Comparison of ENCODE assay signal across 8 mouse cellular contexts in the genomic region with DNA sequence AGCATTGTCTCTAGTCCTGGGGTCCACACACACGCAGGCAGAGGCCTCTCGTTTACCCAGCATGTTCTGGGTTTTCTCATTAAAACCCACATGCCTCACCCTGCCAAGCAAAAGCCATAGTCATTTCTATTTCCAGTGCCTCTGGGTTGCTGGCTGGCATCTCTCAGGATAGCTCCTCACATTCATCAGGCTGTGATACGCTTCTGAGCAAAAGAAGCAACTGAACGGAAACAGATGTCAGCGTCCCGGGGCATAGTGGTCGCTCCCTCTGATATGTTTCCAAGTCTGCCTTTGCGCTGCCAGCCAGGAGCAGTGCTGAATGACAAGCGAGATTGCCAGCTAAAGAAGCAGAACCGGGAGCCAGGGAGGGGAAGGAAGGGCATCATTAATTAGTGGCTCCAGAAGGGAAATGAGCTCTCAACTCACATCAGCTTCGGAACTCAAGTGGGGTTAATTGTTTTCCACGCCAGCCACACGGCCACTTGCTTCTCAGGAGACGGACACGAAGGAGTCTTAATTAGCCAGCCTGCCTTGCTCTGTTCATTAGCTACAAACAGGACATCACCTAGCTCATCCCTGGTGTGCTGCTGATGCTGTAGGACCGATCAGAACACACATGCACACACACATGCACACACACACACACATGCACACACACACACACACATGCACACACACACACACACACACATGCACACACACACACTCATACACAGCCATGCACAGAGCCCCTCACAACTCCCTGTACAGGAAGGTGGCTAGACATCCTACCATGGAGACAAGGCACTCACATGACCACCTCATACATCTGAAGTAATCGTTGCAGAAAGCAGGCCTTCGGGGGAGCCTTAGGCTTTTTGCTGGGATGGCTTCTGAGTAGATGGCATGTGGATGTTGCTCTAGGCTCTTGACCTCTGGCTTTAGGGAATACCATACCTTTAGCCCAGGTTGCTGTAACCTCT. TPM values are rescaled to one million over a fixed set of nuclear protein-coding genes. Genes with fewer than 3 reads are reported as not detected.
DNase-seq lines count a peak whose midpoint lies in the region; ATAC-seq lines count a peak whose summit lies in the region.

No protein-coding gene starts in this region.

- peak; percentile 9 to 13 for DNase-seq in cerebellum, postnatal 36 days
- no peak for DNase-seq in cerebellum, adult 9-11 months
- DNase-seq in 3T3-L1 (ENCODE audit: low read depth, low spot score) = peak; percentile 35
- no peak for DNase-seq in gastrocnemius, adult 18-20 months (ENCODE audit: low spot score)

- H3K9ac ChIP-seq in embryonic facial prominence, embryonic 15.5 days = no peak overlapping the region
- no peak overlapping the region for H3K9ac ChIP-seq in kidney, embryonic 15.5 days

- H3K27ac ChIP-seq in embryonic facial prominence, embryonic 15.5 days (replicated peaks) = no peak overlapping the region
- no peak overlapping the region for H3K27ac ChIP-seq in kidney, embryonic 15.5 days

- peak; percentile 80 for ATAC-seq in embryonic facial prominence, embryonic 15.5 days (ENCODE audit: insufficient number of reproducible peaks, low FRiP score, low TSS enrichment, low read depth)
- no peak for ATAC-seq in kidney, embryonic 15.5 days (replicated peaks; ENCODE audit: low FRiP score)
- ATAC-seq in megakaryocyte progenitor cell, adult 5-6 weeks (replicated peaks; ENCODE audit: poor library complexity) = peak; percentile 65
- no peak for ATAC-seq in erythroblast, adult 5-6 weeks (replicated peaks; ENCODE audit: low FRiP score, poor library complexity, severe bottlenecking)

- H3K4me3 ChIP-seq in embryonic facial prominence, embryonic 15.5 days (replicated peaks) = no peak overlapping the region
- H3K4me3 ChIP-seq in kidney, embryonic 15.5 days (replicated peaks) = no peak overlapping the region

- no peak overlapping the region for H3K4me2 ChIP-seq in embryonic facial prominence, embryonic 15.5 days (replicated peaks)
- peak overlapping the region; percentile 16; the same call in 1 of the 2 replicates for H3K4me2 ChIP-seq in kidney, embryonic 15.5 days

- 22% methylated on average over 18 of the region's 18 CpGs for WGBS in embryonic facial prominence, embryonic 15.5 days
- WGBS in kidney, embryonic 15.5 days = 30% methylated on average over 18 of the region's 18 CpGs

- H3K4me1 ChIP-seq in embryonic facial prominence, embryonic 15.5 days = peaks cover 46% of the 10 kb centered on the region
- peaks cover 15% of the 10 kb centered on the region for H3K4me1 ChIP-seq in kidney, embryonic 15.5 days

- H3K27me3 ChIP-seq in embryonic facial prominence, embryonic 15.5 days = no peaks in the 10 kb centered on the region
- H3K27me3 ChIP-seq in kidney, embryonic 15.5 days = 0 out of 2 replicates have a peak, but pooled peaks cover 7% of the 10 kb centered on the region

- no peaks in the 10 kb centered on the region for H3K36me3 ChIP-seq in embryonic facial prominence, embryonic 15.5 days
- H3K36me3 ChIP-seq in kidney, embryonic 15.5 days = no peaks in the 10 kb centered on the region

- no peaks in the 10 kb centered on the region for H3K9me3 ChIP-seq in embryonic facial prominence, embryonic 15.5 days (replicated peaks)
- H3K9me3 ChIP-seq in kidney, embryonic 15.5 days (replicated peaks) = no peaks in the 10 kb centered on the region

RNA-seq across cellular contexts. Expression of a gene that starts 49.3 kb away (rescaled TPM):
- 5.0 and 5.7 TPM in 2 replicates for polyA plus RNA-seq in embryonic facial prominence, embryonic 15.5 days (2015; fragmentation: Nextera tagmentation; extraction: Ambion mirVana)
- polyA plus RNA-seq in kidney, embryonic 15.5 days (2015; fragmentation: Nextera tagmentation; extraction: Ambion mirVana) = 5.5 TPM in 2 replicates
- 25.5 and 29.6 TPM in 2 replicates for total RNA-seq in megakaryocyte progenitor cell, adult 5-6 weeks (2015)
- 23.9 and 24.2 TPM in 2 replicates for total RNA-seq in megakaryocyte progenitor cell, adult 5-6 weeks (2017)
- total RNA-seq in erythroblast, adult 5-6 weeks (2015; ENCODE audit: low replicate concordance) = 4.6 and 9.4 TPM in 2 replicates
- total RNA-seq in erythroblast, adult 5-6 weeks (2017; ENCODE audit: low replicate concordance) = 4.6 and 5.0 TPM in 2 replicates
- 1 to 10 TPM; 5.3 to 6.3 TPM for total RNA-seq in gastrocnemius, adult 18-20 months (2021)

RNA-seq across cellular contexts. Expression of a gene that starts 49.4 kb away (rescaled TPM):
- polyA plus RNA-seq in embryonic facial prominence, embryonic 15.5 days (2015; fragmentation: Nextera tagmentation; extraction: Ambion mirVana) = 36.0 and 36.2 TPM in 2 replicates
- polyA plus RNA-seq in kidney, embryonic 15.5 days (2015; fragmentation: Nextera tagmentation; extraction: Ambion mirVana) = 39.4 and 40.9 TPM in 2 replicates
- total RNA-seq in megakaryocyte progenitor cell, adult 5-6 weeks (2015) = 30.5 and 32.8 TPM in 2 replicates
- 32.8 and 34.4 TPM in 2 replicates for total RNA-seq in megakaryocyte progenitor cell, adult 5-6 weeks (2017)
- total RNA-seq in erythroblast, adult 5-6 weeks (2015; ENCODE audit: low replicate concordance) = 17.6 and 18.6 TPM in 2 replicates
- total RNA-seq in erythroblast, adult 5-6 weeks (2017; ENCODE audit: low replicate concordance) = 16.5 and 24.8 TPM in 2 replicates
- total RNA-seq in gastrocnemius, adult 18-20 months (2021) = 10 to 100 TPM; 11.9 to 13.8 TPM

Comparison
In these comparisons a context has a peak if more than half of its experiments do, and no peak if none do; other contexts are left out.
1. DNase-seq: peak in cerebellum, postnatal 36 days (2 of 2) and 3T3-L1 (single experiment); none in cerebellum, adult 9-11 months (single experiment) and gastrocnemius, adult 18-20 months (single experiment).
2. ATAC-seq: peak in embryonic facial prominence, embryonic 15.5 days (single experiment) and megakaryocyte progenitor cell, adult 5-6 weeks (single experiment); none in kidney, embryonic 15.5 days (single experiment) and erythroblast, adult 5-6 weeks (single experiment).